Mouse (Mus musculus): ENCODE data around the gene Ntsr2. TPM values are rescaled to one million over a fixed set of nuclear protein-coding genes. Genes with fewer than 3 reads are reported as not detected.

Gene Ntsr2
- polyA plus RNA-seq, 1 experiment: 1.9 TPM

DNA sequence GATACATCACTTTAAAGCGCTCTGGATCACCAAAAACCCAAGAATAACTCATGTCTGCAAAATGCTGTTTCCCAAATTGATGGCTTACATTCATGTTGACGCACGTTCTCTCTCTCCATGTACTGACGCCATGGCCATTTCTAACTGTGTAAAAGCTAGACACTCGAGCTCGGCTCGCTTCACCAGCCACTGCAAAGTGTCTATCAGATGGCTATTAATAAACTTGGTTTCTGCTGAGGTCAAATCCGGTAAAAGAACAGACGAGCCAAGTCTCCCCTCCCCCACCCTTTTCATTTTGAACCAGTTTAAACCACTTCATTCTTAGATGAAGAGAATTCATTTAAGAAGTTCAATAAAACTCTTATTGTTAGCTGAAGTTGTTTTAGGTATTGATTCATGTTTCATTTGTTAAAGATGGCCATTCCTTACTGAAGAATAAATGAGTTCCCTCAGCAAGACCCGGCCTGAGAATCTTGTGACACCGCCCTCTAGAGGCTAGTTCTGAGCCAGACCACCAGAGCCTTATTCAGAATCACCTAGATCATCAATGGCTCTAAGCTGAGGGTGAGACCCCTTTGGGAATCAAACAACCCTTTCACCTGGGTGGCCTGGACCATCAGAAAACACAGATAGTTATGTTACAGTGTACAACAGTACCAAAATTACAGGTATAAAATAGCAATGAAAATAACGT lies 14.0 kb upstream of the Ntsr2 start:
- no peak overlapping the region for H3K4me3 ChIP-seq (ENCODE audit: insufficient read depth, low read depth, low read length)
- H3K4me1 ChIP-seq (ENCODE audit: control insufficient read depth, insufficient read depth, insufficient read length, low read length): 0 out of 2 replicates have a peak, but pooled peaks cover 3% of the 10 kb centered on the region
- no peak overlapping the region for H3K27ac ChIP-seq (replicated peaks; ENCODE audit: low read depth, low read length)

DNA sequence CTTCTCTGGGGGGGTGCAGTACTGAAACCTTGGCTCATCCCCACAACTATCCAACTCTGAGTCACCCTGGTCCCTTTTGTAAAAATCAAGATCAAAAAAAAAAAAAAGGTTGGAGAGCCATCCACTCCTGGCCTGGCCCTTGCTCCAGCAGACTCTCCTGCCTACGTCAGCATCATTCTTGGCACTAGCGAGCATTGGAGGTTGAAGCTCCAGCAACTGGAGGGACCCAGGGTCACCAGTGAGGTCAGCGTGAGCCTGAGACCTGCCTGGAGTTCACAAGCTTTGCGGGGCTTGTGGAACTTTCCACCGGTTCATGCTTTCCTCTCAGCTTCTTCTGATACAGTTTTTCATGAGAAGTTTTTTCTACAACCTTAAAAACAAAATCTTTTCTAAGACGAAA lies 13.1 kb upstream of the Ntsr2 start:
- H3K27ac ChIP-seq (replicated peaks; ENCODE audit: low read depth, low read length): no peak overlapping the region
- H3K4me3 ChIP-seq (ENCODE audit: insufficient read depth, low read depth, low read length): no peak overlapping the region
- 0 out of 2 replicates have a peak, but pooled peaks cover 3% of the 10 kb centered on the region for H3K4me1 ChIP-seq (ENCODE audit: control insufficient read depth, insufficient read depth, insufficient read length, low read length)

DNA sequence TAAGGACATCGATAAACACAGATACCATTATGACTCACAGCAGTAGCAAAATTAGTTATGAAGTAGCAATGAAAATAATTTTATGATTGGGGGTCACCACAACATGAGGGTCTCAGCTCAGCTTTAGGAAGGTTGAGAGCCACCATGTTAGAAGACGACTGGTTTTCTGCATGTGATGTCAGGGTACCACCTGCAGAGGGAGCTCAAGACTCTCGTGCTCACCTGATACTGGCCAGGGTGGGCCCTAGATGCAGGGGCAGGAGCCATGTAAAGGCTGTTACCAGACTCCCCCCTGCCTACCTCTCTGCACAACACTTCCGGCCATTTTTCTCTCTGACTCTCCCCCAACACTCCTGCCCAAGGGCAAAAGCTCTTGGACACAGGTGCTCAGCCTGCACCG lies 11.2 kb upstream of the Ntsr2 start:
- Histone ChIP-seq H3K4me1 (ENCODE audit: control insufficient read depth, insufficient read depth, insufficient read length, low read length) (0 out of 2 replicates have a peak, but pooled peaks cover 3% of the 10 kb centered on the region), H3K4me3 (ENCODE audit: insufficient read depth, low read depth, low read length) (no peak overlapping the region), H3K27ac (replicated peaks; ENCODE audit: low read depth, low read length) (no peak overlapping the region)

DNA sequence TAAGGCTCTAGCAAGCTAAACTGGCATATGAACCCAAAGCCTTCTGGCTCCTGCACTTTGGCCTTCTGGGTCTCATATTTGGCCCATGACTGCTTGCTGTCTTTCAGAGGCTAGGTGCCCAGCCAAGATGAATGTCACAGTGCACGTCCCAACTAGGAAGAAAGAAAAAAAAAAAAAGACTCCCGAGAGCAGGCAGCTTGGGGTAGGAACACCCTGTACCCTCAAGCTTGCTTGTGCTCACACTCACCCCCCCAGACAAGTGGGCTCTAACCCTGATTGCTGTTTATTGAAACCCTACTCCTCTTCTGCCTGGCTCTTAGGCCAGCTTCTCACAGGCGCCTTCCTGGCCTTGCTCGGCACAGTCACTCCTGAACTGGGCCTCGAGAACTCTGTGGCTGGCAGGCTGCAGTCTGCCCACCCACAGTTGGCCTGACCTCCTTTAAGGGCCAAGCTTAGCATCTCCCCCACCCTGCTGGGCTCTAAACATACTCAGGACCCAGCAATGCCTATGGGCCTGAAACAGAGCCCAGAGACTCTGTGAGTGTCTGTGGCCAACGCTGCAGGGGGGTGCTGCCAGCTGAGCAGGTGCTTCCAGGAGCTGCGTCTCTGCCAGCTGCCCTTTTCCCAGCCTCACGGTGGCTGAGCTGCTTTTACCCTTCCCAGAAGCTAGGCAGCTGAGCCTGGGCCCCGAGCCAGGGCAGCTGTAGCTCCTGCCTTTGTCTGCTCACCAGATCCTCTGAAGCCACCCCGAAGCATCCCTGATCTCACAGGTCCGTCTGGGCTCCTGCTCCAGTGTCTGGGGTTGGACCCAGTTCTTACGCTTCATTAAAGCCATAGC lies 9.5 kb upstream of the Ntsr2 start:
- 0 out of 2 replicates have a peak overlapping the region, but pooled peaks have one; percentile 10 for H3K27ac ChIP-seq (replicated peaks; ENCODE audit: low read depth, low read length)
- 0 out of 2 replicates have a peak, but pooled peaks cover 3% of the 10 kb centered on the region for H3K4me1 ChIP-seq (ENCODE audit: control insufficient read depth, insufficient read depth, insufficient read length, low read length)
- no peak overlapping the region for H3K4me3 ChIP-seq (ENCODE audit: insufficient read depth, low read depth, low read length)

DNA sequence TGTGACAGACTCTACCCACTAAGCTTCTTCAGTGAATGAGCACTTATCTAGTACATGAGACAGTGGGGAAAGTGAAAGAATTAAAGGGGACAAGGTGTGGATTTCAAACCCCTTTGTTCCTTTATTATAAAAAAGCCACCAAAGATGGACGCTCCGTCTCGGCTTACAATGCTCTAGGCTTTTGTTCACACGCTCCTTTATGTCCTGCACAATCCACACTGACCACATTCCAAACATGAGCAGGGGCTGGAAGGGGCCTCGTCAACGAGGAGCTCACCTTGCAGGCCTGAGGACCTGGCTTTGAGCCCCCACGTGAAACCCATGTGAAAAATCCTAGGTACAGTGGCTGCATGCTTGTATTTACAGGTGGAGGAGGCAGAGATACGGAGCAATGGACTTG lies 8.5 kb upstream of the Ntsr2 start:
- no peak overlapping the region for H3K27ac ChIP-seq (replicated peaks; ENCODE audit: low read depth, low read length)
- H3K4me1 ChIP-seq (ENCODE audit: control insufficient read depth, insufficient read depth, insufficient read length, low read length): 0 out of 2 replicates have a peak, but pooled peaks cover 3% of the 10 kb centered on the region
- no peak overlapping the region for H3K4me3 ChIP-seq (ENCODE audit: insufficient read depth, low read depth, low read length)

DNA sequence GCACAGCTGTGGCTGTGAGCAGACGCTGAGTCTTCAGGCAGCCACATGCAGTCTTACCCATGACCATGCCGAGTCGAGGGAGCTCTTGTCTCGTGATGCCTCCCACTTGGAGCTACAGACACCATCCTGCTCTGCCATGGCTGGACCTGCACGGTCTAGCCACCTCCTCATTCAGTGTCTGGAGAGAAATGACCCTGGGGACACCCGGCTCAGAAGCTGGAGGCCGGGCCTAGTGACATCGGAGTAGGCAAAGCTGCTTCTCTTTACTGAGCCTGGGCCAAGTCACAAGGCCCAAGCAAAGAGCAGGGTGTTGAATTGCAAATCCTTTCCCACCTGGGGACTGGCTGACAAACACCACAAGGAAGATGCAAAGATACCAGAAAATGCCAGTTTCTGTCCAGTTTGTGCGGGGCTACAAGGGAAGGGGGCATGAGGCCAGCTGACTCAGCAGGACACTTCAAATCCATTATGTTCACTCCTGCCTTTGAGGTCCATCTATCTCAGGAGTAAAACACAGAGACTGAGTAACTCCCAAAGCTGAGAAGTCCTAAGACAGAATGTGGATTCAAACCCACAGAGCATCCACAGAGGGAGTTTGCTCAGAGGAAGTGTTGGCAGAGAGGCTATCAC lies 6.3 kb upstream of the Ntsr2 start:
- 0 out of 2 replicates have a peak, but pooled peaks cover 3% of the 10 kb centered on the region for H3K4me1 ChIP-seq (ENCODE audit: control insufficient read depth, insufficient read depth, insufficient read length, low read length)
- no peak overlapping the region for H3K4me3 ChIP-seq (ENCODE audit: insufficient read depth, low read depth, low read length)
- H3K27ac ChIP-seq (replicated peaks; ENCODE audit: low read depth, low read length): no peak overlapping the region

DNA sequence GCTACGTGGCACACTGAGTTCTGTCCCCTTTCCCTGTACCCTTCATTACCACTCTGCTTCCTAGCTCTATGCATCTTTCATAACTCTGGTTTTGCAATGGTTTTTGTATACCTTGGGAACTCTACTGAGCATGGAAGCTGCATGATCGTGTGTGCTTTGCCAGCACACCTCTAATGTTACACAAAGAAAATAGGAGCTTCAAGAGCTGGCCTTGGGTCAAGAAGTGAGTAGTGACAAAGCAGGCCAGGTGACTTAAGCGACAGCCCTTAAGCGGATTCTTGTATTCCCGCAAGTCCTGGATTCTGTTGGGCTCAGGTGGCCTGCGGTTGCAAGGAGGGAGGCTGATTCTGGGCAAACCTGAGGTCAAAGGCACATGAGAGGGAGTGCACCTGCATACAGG lies 4.9 kb upstream of the Ntsr2 start:
- H3K4me1 ChIP-seq (ENCODE audit: control insufficient read depth, insufficient read depth, insufficient read length, low read length): 0 out of 2 replicates have a peak, but pooled peaks cover 3% of the 10 kb centered on the region
- no peak overlapping the region for H3K27ac ChIP-seq (replicated peaks; ENCODE audit: low read depth, low read length)
- no peak overlapping the region for H3K4me3 ChIP-seq (ENCODE audit: insufficient read depth, low read depth, low read length)

DNA sequence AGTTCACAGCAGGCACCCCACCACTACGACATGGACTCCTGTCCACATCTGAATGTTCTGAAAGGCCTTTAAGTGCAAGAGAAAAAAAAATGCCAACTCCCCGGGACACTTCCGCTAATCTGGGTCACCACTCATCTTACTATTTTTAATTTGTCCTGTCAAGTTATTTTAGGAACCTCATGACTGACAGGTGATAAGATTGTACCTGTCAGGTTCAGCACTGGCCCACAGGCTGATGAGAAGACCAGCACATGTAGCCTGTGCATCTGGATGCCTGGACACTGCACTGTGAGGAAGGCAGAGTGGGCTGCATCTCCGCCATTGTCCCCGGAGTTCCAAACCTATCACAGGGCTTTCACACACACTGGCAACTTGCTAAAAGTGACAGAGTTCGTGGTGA lies 3.4 kb upstream of the Ntsr2 start:
- H3K4me1 ChIP-seq (ENCODE audit: control insufficient read depth, insufficient read depth, insufficient read length, low read length): no peaks in the 10 kb centered on the region
- no peak overlapping the region for H3K27ac ChIP-seq (replicated peaks; ENCODE audit: low read depth, low read length)
- H3K4me3 ChIP-seq (ENCODE audit: insufficient read depth, low read depth, low read length): no peak overlapping the region

DNA sequence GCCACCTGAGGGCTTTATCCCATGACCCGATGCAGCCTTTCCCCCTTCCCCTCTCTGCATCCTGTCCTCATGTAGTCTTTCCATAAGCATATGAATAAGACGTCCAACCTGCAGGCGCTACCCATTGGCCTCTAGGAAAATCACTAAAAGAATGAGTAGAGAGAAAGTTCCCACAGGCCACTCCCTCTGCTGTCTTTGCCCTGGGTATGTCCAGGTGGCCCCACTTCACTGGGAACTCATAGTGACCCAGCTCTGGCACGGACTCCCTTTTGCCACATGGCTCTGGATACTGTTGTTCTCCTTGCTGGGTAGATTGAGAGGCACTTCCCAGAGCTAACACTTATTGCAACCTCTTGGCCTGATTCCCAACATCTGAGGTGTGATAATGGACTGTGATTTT lies 2.4 kb downstream of the Ntsr2 start:
- Histone ChIP-seq H3K4me1 (ENCODE audit: control insufficient read depth, insufficient read depth, insufficient read length, low read length) (no peaks in the 10 kb centered on the region), H3K27ac (replicated peaks; ENCODE audit: low read depth, low read length) (no peak overlapping the region), H3K4me3 (ENCODE audit: insufficient read depth, low read depth, low read length) (no peak overlapping the region)

DNA sequence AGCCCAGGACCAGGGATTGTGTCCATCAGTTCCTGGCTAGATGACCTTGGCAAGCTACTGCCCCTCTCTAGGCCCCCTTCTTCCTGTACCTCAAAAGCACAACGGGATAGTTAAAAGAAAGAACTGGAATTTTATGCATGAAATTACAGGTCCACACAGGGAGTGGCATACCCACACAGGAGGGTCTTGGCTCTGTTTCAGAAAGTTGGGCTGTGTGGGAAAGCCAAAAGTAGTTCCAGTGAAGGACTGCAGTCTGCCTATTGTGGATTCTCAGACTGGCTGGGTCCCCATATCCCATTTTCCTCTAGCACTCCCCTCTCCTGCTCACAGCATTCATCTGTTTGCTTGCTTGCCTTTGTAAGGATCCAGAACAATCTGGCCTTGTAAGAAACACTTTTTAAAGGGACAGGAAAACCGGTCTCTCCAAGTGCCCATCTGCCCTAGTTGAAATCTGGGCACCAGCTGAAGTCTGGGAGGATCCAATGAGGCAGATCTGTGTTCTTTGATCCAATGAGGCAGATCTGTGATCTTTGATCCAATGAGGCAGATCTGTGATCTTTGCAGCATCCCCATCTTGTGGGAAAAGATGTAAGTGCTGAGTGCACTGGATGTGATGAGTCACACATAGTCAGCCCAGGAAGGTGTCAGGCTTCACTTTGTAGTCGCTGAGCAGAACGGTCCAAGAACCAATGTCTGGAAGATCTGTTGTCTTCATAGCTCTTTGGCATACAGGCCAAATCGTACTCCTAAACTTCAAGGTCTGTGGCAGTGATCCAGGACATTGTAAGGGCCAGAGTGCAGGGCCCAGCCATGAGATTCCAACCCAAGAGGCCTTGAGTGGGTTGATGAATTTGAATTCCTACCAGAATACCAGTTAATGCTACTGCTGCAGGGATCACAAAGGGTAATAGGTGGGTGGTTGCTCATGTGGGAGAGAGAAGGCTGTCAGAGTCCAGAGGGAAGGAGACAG lies 4.0 kb downstream of the Ntsr2 start:
- Histone ChIP-seq H3K4me1 (ENCODE audit: control insufficient read depth, insufficient read depth, insufficient read length, low read length) (no peaks in the 10 kb centered on the region), H3K4me3 (ENCODE audit: insufficient read depth, low read depth, low read length) (no peak overlapping the region), H3K27ac (replicated peaks; ENCODE audit: low read depth, low read length) (no peak overlapping the region)

DNA sequence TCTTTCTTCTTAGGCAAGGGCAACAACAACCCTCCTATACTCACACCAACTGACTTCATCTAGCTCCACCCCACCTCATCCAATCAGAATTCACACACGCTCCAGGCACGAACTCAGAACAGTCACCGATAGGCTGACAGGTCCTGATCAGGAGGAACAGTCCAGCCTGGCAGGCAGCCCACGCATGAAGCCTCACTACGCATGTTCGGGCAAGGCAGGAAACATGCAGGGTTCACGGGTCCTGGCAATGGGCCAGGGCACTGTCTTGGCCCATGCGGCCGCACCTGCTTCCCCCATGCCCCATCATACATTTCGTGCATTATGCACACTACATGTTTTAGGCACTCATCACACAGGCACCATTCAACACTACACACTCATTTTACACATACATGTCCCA lies 8.3 kb downstream of the Ntsr2 start:
- Histone ChIP-seq H3K27ac (replicated peaks; ENCODE audit: low read depth, low read length) (no peak overlapping the region), H3K4me3 (ENCODE audit: insufficient read depth, low read depth, low read length) (no peak overlapping the region), H3K4me1 (ENCODE audit: control insufficient read depth, insufficient read depth, insufficient read length, low read length) (no peaks in the 10 kb centered on the region)

DNA sequence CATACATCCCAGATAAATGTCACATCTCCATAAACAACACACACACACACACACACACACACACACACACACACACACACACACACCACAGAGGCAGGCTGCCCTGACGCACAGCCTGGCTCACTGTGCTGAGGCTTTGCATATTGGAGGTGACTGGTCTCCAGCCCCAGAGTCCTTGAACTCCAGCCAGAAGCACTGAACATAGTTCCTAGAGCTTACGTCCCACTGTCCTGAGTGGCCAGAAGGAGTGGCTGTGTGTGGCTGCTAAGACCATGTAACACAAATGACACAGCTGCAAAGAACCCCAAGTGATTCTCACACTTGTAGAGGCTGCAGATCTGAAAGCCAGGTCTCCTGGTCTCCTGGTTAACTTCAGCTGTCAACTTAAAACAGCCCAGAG lies 8.8 kb downstream of the Ntsr2 start:
- no peak overlapping the region for H3K4me3 ChIP-seq (ENCODE audit: insufficient read depth, low read depth, low read length)

DNA sequence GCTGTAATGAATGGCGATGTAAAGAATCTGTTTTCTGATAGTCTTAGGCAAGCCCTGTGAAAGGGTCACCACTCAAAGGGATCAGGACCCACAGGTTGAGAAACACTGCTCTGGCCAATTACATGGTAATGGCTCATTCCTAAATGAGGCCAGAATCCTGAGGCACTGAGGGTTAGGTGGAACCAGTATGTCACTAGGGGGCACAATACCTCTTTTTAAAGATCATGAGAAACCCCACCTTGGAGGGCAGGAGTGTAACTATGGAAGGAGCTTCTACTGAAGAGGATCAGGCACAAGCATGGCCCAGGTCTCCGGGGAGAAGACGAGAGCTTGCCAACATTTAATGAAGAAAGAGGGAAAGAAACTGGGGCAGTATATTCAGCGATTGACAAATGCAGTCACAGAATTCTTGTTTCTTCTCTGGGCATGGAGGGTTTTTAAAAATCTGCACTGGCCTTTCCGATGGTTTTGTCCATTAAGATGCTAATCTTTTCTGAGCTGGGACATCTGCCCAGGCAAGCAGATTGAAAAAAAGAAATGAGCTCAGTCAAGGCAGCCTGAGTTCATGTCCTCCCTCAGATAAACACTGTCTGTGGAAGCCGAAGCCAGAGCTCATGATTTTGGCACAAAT lies 9.9 kb downstream of the Ntsr2 start:
- Histone ChIP-seq H3K4me1 (ENCODE audit: control insufficient read depth, insufficient read depth, insufficient read length, low read length) (no peaks in the 10 kb centered on the region), H3K4me3 (ENCODE audit: insufficient read depth, low read depth, low read length) (no peak overlapping the region), H3K27ac (replicated peaks; ENCODE audit: low read depth, low read length) (no peak overlapping the region)

More for the DNA sequence above, 8.8 kb downstream of the Ntsr2 start:
- Histone ChIP-seq H3K27ac (replicated peaks; ENCODE audit: low read depth, low read length) (no peak overlapping the region), H3K4me1 (ENCODE audit: control insufficient read depth, insufficient read depth, insufficient read length, low read length) (no peaks in the 10 kb centered on the region)

DNA sequence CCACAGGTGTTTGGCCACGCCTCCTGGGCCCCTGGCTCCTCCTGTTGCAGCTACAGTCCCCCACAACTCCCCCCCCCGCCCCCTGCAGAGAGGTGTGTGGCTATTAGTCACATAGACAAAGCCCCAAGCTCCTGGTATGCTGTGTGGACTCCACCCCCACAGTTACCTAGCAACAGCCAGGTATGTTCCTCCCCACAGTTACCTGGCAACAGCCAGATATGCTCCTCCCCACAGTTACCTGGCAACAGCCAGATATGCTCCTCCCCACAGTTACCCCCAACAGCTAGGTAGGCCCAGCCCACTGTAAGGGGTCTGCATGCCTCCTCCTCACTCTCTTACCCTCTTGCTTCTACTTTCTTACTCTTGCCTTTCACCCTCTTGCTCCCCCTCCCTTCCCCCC lies 11.8 kb downstream of the Ntsr2 start:
- Histone ChIP-seq H3K27ac (replicated peaks; ENCODE audit: low read depth, low read length) (no peak overlapping the region), H3K4me1 (ENCODE audit: control insufficient read depth, insufficient read depth, insufficient read length, low read length) (no peaks in the 10 kb centered on the region), H3K4me3 (ENCODE audit: insufficient read depth, low read depth, low read length) (no peak overlapping the region)

Measured in brown adipose tissue, adult 24 weeks (tissue).